Mouse (Mus musculus) CH12.LX (cell line): ENCODE measurements at regions not wholly inside any gene's neighbourhood (a gene's known extent, or its start where the extent isn't known, plus 50 kb on each side); places are given as distances from the start of the nearest gene placed in this dataset.
A peak's percentile ranks its signal among the peaks of the same experiment; 100 is the strongest.

Experiments used
- DNase-seq: peaks from one replicate; pipeline ENCODE4 v3.0.0-alpha.2; 2013; ENCODE audit errors: extremely low read depth
- H3K27ac ChIP-seq: 2 replicates; pipeline ENCODE4 v1.5.1; 2012; ENCODE audit warnings: low read depth, mild to moderate bottlenecking, control low read depth, moderate library complexity; ENCODE audit not compliant: insufficient read depth
- H3K27me3 ChIP-seq: replicated peaks from 2 replicates; pipeline ENCODE3; 2012; ENCODE audit warnings: inconsistent platforms
- H3K36me3 ChIP-seq, 2 experiments: replicated peaks in 1 of 2; 2 replicates each; pipeline versions ENCODE3 to v1.6.1; 2012; ENCODE audit warnings: inconsistent platforms in 1 of 2, low read length in 1 of 2, mild to moderate bottlenecking in 1 of 2, mixed read lengths in 1 of 2, moderate library complexity in 1 of 2; ENCODE audit not compliant: control insufficient read depth in 1 of 2, insufficient read depth in 1 of 2
- H3K4me1 ChIP-seq, 2 experiments: 2 replicates each; pipeline ENCODE4 v1.6.1; 2012; ENCODE audit warnings: inconsistent platforms in 1 of 2, moderate library complexity in 1 of 2; ENCODE audit not compliant: insufficient read depth in 2 of 2, control insufficient read depth in 1 of 2
- H3K4me2 ChIP-seq: 2 replicates; pipeline ENCODE4 v1.6.1; 2012; ENCODE audit warnings: low read depth, mild to moderate bottlenecking, control low read depth; ENCODE audit not compliant: poor library complexity, insufficient read depth, severe bottlenecking
- H3K4me3 ChIP-seq, 3 experiments: fragments of 150-350 bp in 1 of 3; sonication (generic) in 1 of 3; replicated peaks in 1 of 3; 2 replicates each; pipeline versions ENCODE3 to v1.5.1; 2011 to 2012; ENCODE audit warnings: low read depth in 2 of 3, low read length in 2 of 3, mild to moderate bottlenecking in 2 of 3, moderate library complexity in 2 of 3, control low read depth in 1 of 3, improper control_type of control experiment in 1 of 3, inconsistent platforms in 1 of 3, mixed read lengths in 1 of 3; ENCODE audit not compliant: poor library complexity in 1 of 3
- H3K79me2 ChIP-seq: replicated peaks from 2 replicates; pipeline ENCODE4 v1.6.1; 2012; ENCODE audit warnings: mild to moderate bottlenecking, moderate library complexity; ENCODE audit not compliant: control insufficient read depth, poor library complexity, insufficient read depth, severe bottlenecking; ENCODE audit errors: extremely low read depth
- H3K9ac ChIP-seq: 2 replicates; pipeline ENCODE4 v1.6.1; 2012; ENCODE audit warnings: low read depth, mild to moderate bottlenecking, control low read depth, moderate library complexity; ENCODE audit not compliant: insufficient read depth
- H3K9me3 ChIP-seq: replicated peaks from 2 replicates; pipeline ENCODE3; 2012; ENCODE audit warnings: low read length, inconsistent platforms, mixed read lengths
- CHD1 ChIP-seq: IDR thresholded peaks from 2 replicates; pipeline ENCODE4 v1.6.1; 2012; ENCODE audit warnings: low read depth, low read length, improper control_type of control experiment, inconsistent platforms
- CHD2 ChIP-seq: IDR thresholded peaks from 2 replicates; pipeline ENCODE4 v1.6.1; 2011; ENCODE audit warnings: low read length, improper control_type of control experiment
- CTCF ChIP-seq, 2 experiments: IDR thresholded peaks in 1 of 2; conservative IDR thresholded peaks in 1 of 2; 2 replicates each; pipeline ENCODE4 v1.5.1; 2011 to 2012; ENCODE audit warnings: low read depth in 2 of 2, low read length in 2 of 2, improper control_type of control experiment in 1 of 2, inconsistent platforms in 1 of 2, mild to moderate bottlenecking in 1 of 2, moderate library complexity in 1 of 2
- EP300 ChIP-seq: IDR thresholded peaks from 2 replicates; pipeline ENCODE4 v1.6.1; 2011; ENCODE audit warnings: low read length, improper control_type of control experiment
- ETS1 ChIP-seq: conservative IDR thresholded peaks from 2 replicates; pipeline ENCODE4 v1.6.1; 2012; ENCODE audit warnings: low read depth, mild to moderate bottlenecking, inconsistent platforms, low read length, improper control_type of control experiment, moderate library complexity
- HCFC1 ChIP-seq: IDR thresholded peaks from 2 replicates; pipeline ENCODE4 v1.6.1; 2012; ENCODE audit warnings: low read depth, mild to moderate bottlenecking, inconsistent platforms, low read length, improper control_type of control experiment
- KAT2A ChIP-seq: IDR thresholded peaks from 2 replicates; pipeline ENCODE4 v1.6.1; 2012; ENCODE audit warnings: low read length, improper control_type of control experiment, inconsistent platforms; ENCODE audit not compliant: insufficient replicate concordance
- MAX ChIP-seq: IDR thresholded peaks from 2 replicates; pipeline ENCODE4 v1.6.1; 2011; ENCODE audit warnings: low read length, improper control_type of control experiment
- MAZ ChIP-seq: IDR thresholded peaks from 2 replicates; pipeline ENCODE4 v1.6.1; 2012; ENCODE audit warnings: low read depth, mild to moderate bottlenecking, inconsistent platforms, low read length, improper control_type of control experiment, moderate library complexity
- MEF2A ChIP-seq: IDR thresholded peaks from 2 replicates; pipeline ENCODE4 v1.6.1; 2014; ENCODE audit warnings: low read depth, mild to moderate bottlenecking, inconsistent platforms, low read length, improper control_type of control experiment, borderline replicate concordance
- PAX5 ChIP-seq: IDR thresholded peaks from 2 replicates; pipeline ENCODE4 v1.6.1; 2012; ENCODE audit warnings: low read length, inconsistent platforms, mixed read lengths
- RAD21 ChIP-seq: IDR thresholded peaks from 2 replicates; pipeline ENCODE4 v1.6.1; 2011; ENCODE audit warnings: low read depth, mild to moderate bottlenecking, low read length, improper control_type of control experiment, moderate library complexity
- RCOR1 ChIP-seq: conservative IDR thresholded peaks from 2 replicates; pipeline ENCODE4 v1.6.1; 2012; ENCODE audit warnings: low read depth, mild to moderate bottlenecking, inconsistent platforms, low read length, improper control_type of control experiment
- SMC3 ChIP-seq: IDR thresholded peaks from 2 replicates; pipeline ENCODE4 v1.6.1; 2011; ENCODE audit warnings: low read depth, low read length, improper control_type of control experiment
- TBP ChIP-seq: conservative IDR thresholded peaks from 2 replicates; pipeline ENCODE4 v1.6.1; 2011; ENCODE audit warnings: low read depth, low read length, improper control_type of control experiment
- TCF12 ChIP-seq: IDR thresholded peaks from 2 replicates; pipeline ENCODE4 v1.6.1; 2014; ENCODE audit warnings: low read depth, mild to moderate bottlenecking, inconsistent platforms, low read length, improper control_type of control experiment
- UBTF ChIP-seq: IDR thresholded peaks from 2 replicates; pipeline ENCODE4 v1.6.1; 2012; ENCODE audit warnings: low read depth, mild to moderate bottlenecking, inconsistent platforms, low read length, improper control_type of control experiment, moderate library complexity
- USF2 ChIP-seq: conservative IDR thresholded peaks from 2 replicates; pipeline ENCODE4 v1.6.1; 2011; ENCODE audit warnings: low read depth, low read length, improper control_type of control experiment
- ZNF384 ChIP-seq: IDR thresholded peaks from 2 replicates; pipeline ENCODE4 v1.6.1; 2012; ENCODE audit warnings: low read depth, low read length, improper control_type of control experiment, inconsistent platforms
- dilution Hi-C: fragments of 300-500 bp; cut with MboI; formaldehyde crosslinking; loops from 2 replicates; pipeline ENCODE4 v1.14.3; 2020; ENCODE audit warnings: low sequenced_read_pairs; ENCODE audit not compliant: extremely low pct_unique_long_range_greater_than_20kb, extremely low pct_ligation_motif_present
- in situ Hi-C: fragments of 300-500 bp; cut with MboI; formaldehyde crosslinking; loops from 3 replicates; pipeline ENCODE4 v1.14.3; 2019; ENCODE audit warnings: low sequenced_read_pairs, low pct_ligation_motif_present, low pct_unique_long_range_greater_than_20kb, mixed read lengths

- no peaks in the 10 kb centered on the region for H3K9me3 ChIP-seq
- in situ Hi-C loops: loop anchor here (10.0 to 25.0 kb wide), 3 partner anchors 235 to 473 kb away; partner anchors contain the start of gene Map1b
- no peaks in the 10 kb centered on the region for H3K4me1 ChIP-seq
- H3K9ac ChIP-seq: no peak overlapping the region
- no peak overlapping the region for H3K27ac ChIP-seq
- no peak overlapping the region for H3K4me2 ChIP-seq
- dilution Hi-C loops: no loop called here
- DNase-seq: no peak
- no peaks in the 10 kb centered on the region for H3K27me3 ChIP-seq
- H3K79me2 ChIP-seq: no peaks in the 10 kb centered on the region
- H3K36me3 ChIP-seq: no peaks in the 10 kb centered on the region
- no peak for TF ChIP-seq PAX5
- TF ChIP-seq MEF2A: no peak
- no peak for TF ChIP-seq ETS1
- no peak for TF ChIP-seq SMC3
- no peak for TF ChIP-seq KAT2A
- TF ChIP-seq USF2: no peak
- TF ChIP-seq ZNF384: no peak
- TF ChIP-seq TCF12: no peak
- TF ChIP-seq CHD1: no peak
- no peak for TF ChIP-seq EP300
- no peak for TF ChIP-seq CHD2
- no peak for TF ChIP-seq HCFC1
- TF ChIP-seq, all 38 proteins: peak for 0
- H3K4me3 ChIP-seq: no peak overlapping the region
These were observed 53.4 kb downstream of the Cartpt start for GRCm38 (mm10) chr13:99847531-99847930.

GRCm38 (mm10) chr13:99842626-99843025 is 58.3 kb downstream of the Cartpt start:
- dilution Hi-C loops (no loop called here), in situ Hi-C loops (loop anchor here (10.0 to 25.0 kb wide), 3 partner anchors 230 to 468 kb away; partner anchors contain the start of gene Map1b)
- no peak for DNase-seq
- H3K9me3 ChIP-seq: no peaks in the 10 kb centered on the region
- H3K79me2 ChIP-seq: no peaks in the 10 kb centered on the region
- H3K27ac ChIP-seq: no peak overlapping the region
- no peaks in the 10 kb centered on the region for H3K36me3 ChIP-seq
- no peaks in the 10 kb centered on the region for H3K27me3 ChIP-seq
- H3K9ac ChIP-seq: no peak overlapping the region
- no peak overlapping the region for H3K4me3 ChIP-seq
- peaks cover 0 to 3% of the 10 kb centered on the region in 2 experiments; a peak in 1 of 4 replicates for H3K4me1 ChIP-seq
- H3K4me2 ChIP-seq: no peak overlapping the region
- TF ChIP-seq UBTF: no peak
- TF ChIP-seq RAD21: peak; percentile 58
- no peak for TF ChIP-seq USF2
- TF ChIP-seq RCOR1: no peak
- TF ChIP-seq TBP: no peak
- no peak for TF ChIP-seq MAZ
- TF ChIP-seq CTCF (conservative IDR thresholded peaks at IDR 0.05 in 1 of 2, IDR thresholded peaks at IDR 0.05 in 1 of 2; ENCODE audit: low read depth in 2 of 2, low read length in 2 of 2): peak in 1 of 2 experiments; percentile 49; a peak in 2 of 4 replicates
- peak; percentile 34 for TF ChIP-seq SMC3
- TF ChIP-seq MAX: no peak
